Mouse (Mus musculus) stomach, postnatal 0 days (tissue): ENCODE data around the gene Slc16a9.

Experiments
- CTCF ChIP-seq: IDR thresholded peaks from 2 replicates; pipeline ENCODE4 v1.5.1; 2016; ENCODE audit warnings: antibody characterized with exemption, low read depth, mild to moderate bottlenecking, moderate library complexity
- EP300 ChIP-seq: optimal IDR thresholded peaks from 2 replicates; pipeline ENCODE3; 2016; ENCODE audit warnings: antibody characterized with exemption

DNA sequence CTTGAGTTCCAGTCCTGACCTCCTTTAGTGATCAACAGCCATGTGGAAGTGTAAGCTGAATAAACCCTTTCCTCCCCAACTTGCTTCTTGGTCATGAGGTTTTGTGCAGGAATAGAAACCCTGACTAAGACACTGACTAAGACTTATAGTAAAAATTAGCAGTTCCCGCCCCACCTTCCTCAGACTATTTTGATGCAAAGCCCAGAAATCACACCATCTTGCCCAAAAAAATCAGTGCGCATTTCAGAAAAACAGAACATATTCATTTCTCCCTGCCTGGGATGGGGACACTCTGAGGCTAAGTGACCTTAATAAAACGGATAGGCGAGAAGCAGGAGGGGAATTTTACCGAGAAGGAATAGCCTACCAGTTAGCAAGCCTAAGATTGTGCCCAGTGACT, 60.8 kb downstream of the Slc16a9 start:
- TF ChIP-seq CTCF (no peak), EP300 (no peak)
